Comparison of ENCODE assay signal across 23 mouse cellular contexts in the genomic region with DNA sequence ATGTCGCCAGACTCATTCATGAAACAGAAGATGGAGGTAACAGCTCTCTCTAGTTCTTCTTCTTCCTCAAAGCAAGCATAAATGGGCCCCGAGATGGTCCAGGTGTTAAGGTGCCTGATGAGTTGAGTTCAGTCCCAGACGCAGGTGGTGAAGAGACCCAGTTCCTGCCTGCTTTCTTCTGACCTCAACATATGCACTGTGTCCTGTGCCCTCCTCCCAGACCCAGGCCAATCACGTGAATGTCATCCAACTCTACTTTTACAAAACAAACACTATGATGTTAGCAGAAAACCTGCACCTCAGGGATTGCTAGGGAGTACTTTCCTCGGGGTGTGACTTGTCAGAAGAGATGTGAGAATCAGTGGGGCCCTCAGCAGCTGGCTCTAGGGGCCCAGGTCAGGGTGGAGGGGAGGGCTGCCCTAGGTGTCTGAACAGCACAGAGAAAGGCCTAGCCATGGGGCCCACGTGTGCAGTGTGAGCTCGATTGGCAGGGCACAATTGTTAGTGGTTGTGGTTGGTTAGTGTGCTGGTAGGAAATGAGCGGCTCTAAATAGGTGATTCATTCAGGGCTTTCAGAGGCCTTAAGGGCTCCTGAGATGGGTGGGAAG. TPM values are rescaled to one million over a fixed set of nuclear protein-coding genes. Genes with fewer than 3 reads are reported as not detected.
DNase-seq lines count a peak whose midpoint lies in the region; ATAC-seq and TF ChIP-seq lines count a peak whose summit lies in the region.
"Had no signal": no experiment of that assay in that cellular context is flagged by ENCODE, and none has a peak within 500 bp of the region (broad histone marks: within the 10 kb centered on the region; RNA-seq: fewer than 3 reads in every experiment).

No protein-coding gene starts in this region.

- no peak for TF ChIP-seq CTCF in CH12.LX (conservative IDR thresholded peaks at IDR 0.05 in 1 of 2, IDR thresholded peaks at IDR 0.05 in 1 of 2; ENCODE audit: low read depth in 2 of 2, low read length in 2 of 2)
- TF ChIP-seq CTCF in intestine, postnatal 0 days (IDR thresholded peaks at IDR 0.05; ENCODE audit: low read depth), result no peak

- no peak for TF ChIP-seq RAD21 in CH12.LX (IDR thresholded peaks at IDR 0.05; ENCODE audit: low read depth, low read length)

- WGBS in kidney, embryonic 16.5 days, result 31% methylated on average over 8 of the region's 8 CpGs
- 42% methylated on average over 8 of the region's 8 CpGs for WGBS in intestine, postnatal 0 days

- H3K9ac ChIP-seq in kidney, embryonic 16.5 days (replicated peaks; ENCODE audit: low read length), result no peak overlapping the region
- no peak overlapping the region for H3K9ac ChIP-seq in CH12.LX (ENCODE audit: insufficient read depth, low read depth)
- H3K9ac ChIP-seq in intestine, postnatal 0 days (ENCODE audit: low read depth, low read length), result no peak overlapping the region
- H3K9ac ChIP-seq: forebrain, postnatal 0 days; heart, embryonic 12.5 days; hindbrain, embryonic 15.5 days; limb, embryonic 15.5 days; liver, postnatal 0 days; midbrain, embryonic 15.5 days had no signal

- no peak overlapping the region for H3K4me3 ChIP-seq in kidney, embryonic 16.5 days (ENCODE audit: low read length)
- H3K4me3 ChIP-seq in CH12.LX (replicated peaks in 1 of 3; ENCODE audit: low read depth in 2 of 3, low read length in 2 of 3, poor library complexity in 1 of 3), result no peak overlapping the region
- no peak overlapping the region for H3K4me3 ChIP-seq in intestine, postnatal 0 days (ENCODE audit: low read depth, low read length)
- H3K4me3 ChIP-seq: forebrain, embryonic 10.5 days; heart, embryonic 12.5 days; hindbrain, embryonic 15.5 days; layer of hippocampus, adult 2 months; limb, embryonic 15.5 days; midbrain, embryonic 15.5 days had no signal

- no peaks in the 10 kb centered on the region for H3K36me3 ChIP-seq in kidney, embryonic 16.5 days (ENCODE audit: insufficient read depth, low read length)
- H3K36me3 ChIP-seq in CH12.LX (replicated peaks in 1 of 2; ENCODE audit: control insufficient read depth in 1 of 2, insufficient read depth in 1 of 2, low read length in 1 of 2), result peaks cover 0 to 22% of the 10 kb centered on the region in 2 experiments
- H3K36me3 ChIP-seq in intestine, postnatal 0 days (ENCODE audit: control insufficient read depth, insufficient read depth), result no peaks in the 10 kb centered on the region
- H3K36me3 ChIP-seq: heart, embryonic 12.5 days; limb, embryonic 15.5 days had no signal

- no peak for DNase-seq in kidney, postnatal 4 days
- DNase-seq in A20 (ENCODE audit: low read depth, low spot score) (peak; percentile 41), CH12.LX (ENCODE audit: extremely low read depth) (peak; percentile 69)
- DNase-seq in frontal cortex, postnatal 36 days (ENCODE audit: low spot score in 2 of 2), result no peak
- DNase-seq in testis, postnatal 10 days (ENCODE audit: low spot score), result no peak
- DNase-seq: adrenal gland, postnatal 36 days; cerebellum, adult 11-12 months; cerebellum, postnatal 36 days; forebrain, postnatal 0 days; kidney, postnatal 10 days; liver, postnatal 0 days; lung, postnatal 14 days; right cerebral cortex, postnatal 25 days had no signal

- H3K27me3 ChIP-seq in kidney, embryonic 16.5 days (ENCODE audit: insufficient read depth, low read length), result no peaks in the 10 kb centered on the region
- H3K27me3 ChIP-seq in CH12.LX (replicated peaks), result no peaks in the 10 kb centered on the region
- no peaks in the 10 kb centered on the region for H3K27me3 ChIP-seq in intestine, postnatal 0 days (replicated peaks; ENCODE audit: control insufficient read depth, insufficient read depth, low read length)
- H3K27me3 ChIP-seq: heart, embryonic 12.5 days; hindbrain, embryonic 15.5 days; limb, embryonic 15.5 days; midbrain, embryonic 15.5 days had no signal

- in situ Hi-C loops in CH12.LX (cut with MboI; ENCODE audit: low pct_ligation_motif_present, low pct_unique_long_range_greater_than_20kb, low sequenced_read_pairs), result no loop called here

- H3K79me2 ChIP-seq in CH12.LX (replicated peaks; ENCODE audit: control insufficient read depth, extremely low read depth, insufficient read depth, poor library complexity, severe bottlenecking), result no peaks in the 10 kb centered on the region; the same call in 1 of the 2 replicates

- H3K4me1 ChIP-seq in kidney, embryonic 16.5 days (ENCODE audit: insufficient read depth, low read length), result no peaks in the 10 kb centered on the region
- H3K4me1 ChIP-seq in CH12.LX (ENCODE audit: control insufficient read depth in 1 of 2, insufficient read depth in 2 of 2), result peaks cover 29 to 44% of the 10 kb centered on the region in 2 experiments
- no peaks in the 10 kb centered on the region for H3K4me1 ChIP-seq in intestine, postnatal 0 days (replicated peaks; ENCODE audit: control insufficient read depth, insufficient read depth, low read length)
- H3K4me1 ChIP-seq: heart, embryonic 12.5 days; limb, embryonic 15.5 days had no signal

- no peak overlapping the region for H3K4me2 ChIP-seq in kidney, embryonic 16.5 days (replicated peaks; ENCODE audit: low read depth, low read length)
- peak overlapping the region; percentile 41 for H3K4me2 ChIP-seq in CH12.LX (ENCODE audit: insufficient read depth, low read depth, poor library complexity, severe bottlenecking)
- no peak overlapping the region for H3K4me2 ChIP-seq in intestine, postnatal 0 days (replicated peaks; ENCODE audit: low read depth)
- H3K4me2 ChIP-seq: heart, embryonic 12.5 days; hindbrain, embryonic 15.5 days; limb, embryonic 15.5 days; midbrain, embryonic 15.5 days had no signal

- dilution Hi-C loops in CH12.LX (cut with MboI; ENCODE audit: extremely low pct_ligation_motif_present, extremely low pct_unique_long_range_greater_than_20kb, low sequenced_read_pairs), result no loop called here

- TF ChIP-seq EP300 in CH12.LX (IDR thresholded peaks at IDR 0.05; ENCODE audit: low read length), result no peak

- TF ChIP-seq POLR2A in CH12.LX (IDR thresholded peaks at IDR 0.05; ENCODE audit: low read depth, low read length), result no peak

- peak; percentile 49; the same call in 1 of the 2 replicates for ATAC-seq in kidney, embryonic 16.5 days (ENCODE audit: low FRiP score, low TSS enrichment)
- peak; percentile 94 for ATAC-seq in intestine, postnatal 0 days
- ATAC-seq: forebrain, postnatal 0 days; liver, postnatal 0 days; midbrain, embryonic 15.5 days had no signal

- H3K9me3 ChIP-seq in kidney, embryonic 16.5 days (ENCODE audit: low read length), result no peaks in the 10 kb centered on the region
- H3K9me3 ChIP-seq in CH12.LX (replicated peaks; ENCODE audit: low read length), result peaks cover 4% of the 10 kb centered on the region
- H3K9me3 ChIP-seq in intestine, postnatal 0 days (ENCODE audit: control insufficient read depth), result no peaks in the 10 kb centered on the region
- H3K9me3 ChIP-seq: forebrain, embryonic 10.5 days; hindbrain, embryonic 15.5 days; limb, embryonic 15.5 days; midbrain, embryonic 15.5 days had no signal

- H3K27ac ChIP-seq in kidney, embryonic 16.5 days (ENCODE audit: low read length), result no peak overlapping the region
- peak overlapping the region; percentile 66 for H3K27ac ChIP-seq in CH12.LX (ENCODE audit: insufficient read depth, low read depth)
- H3K27ac ChIP-seq in intestine, postnatal 0 days (ENCODE audit: low read depth, low read length), result no peak overlapping the region
- H3K27ac ChIP-seq: forebrain, embryonic 10.5 days; hindbrain, embryonic 15.5 days; layer of hippocampus, adult 2 months; limb, embryonic 15.5 days; midbrain, embryonic 15.5 days had no signal

TF ChIP-seq in CH12.LX, 34 proteins besides CTCF, POLR2A, EP300 and RAD21 (continues in another document):
- no peak for TF ChIP-seq USF2 (conservative IDR thresholded peaks at IDR 0.05; ENCODE audit: low read depth, low read length)
- peak; percentile 45 for TF ChIP-seq TCF12 (IDR thresholded peaks at IDR 0.05; ENCODE audit: low read depth, low read length)
- TF ChIP-seq NRF1 (IDR thresholded peaks at IDR 0.05; ENCODE audit: low read depth, low read length), result no peak
- no peak for TF ChIP-seq MAFK (IDR thresholded peaks at IDR 0.05; ENCODE audit: insufficient replicate concordance, low read length)
- TF ChIP-seq NELFE (IDR thresholded peaks at IDR 0.05; ENCODE audit: low read depth, low read length), result no peak
- TF ChIP-seq CHD1 (IDR thresholded peaks at IDR 0.05; ENCODE audit: low read depth, low read length), result no peak
- TF ChIP-seq BHLHE40 (IDR thresholded peaks at IDR 0.05; ENCODE audit: low read depth, low read length), result peak; percentile 88
- peak; percentile 13; the same call in 1 of the 2 replicates for TF ChIP-seq USF1 (IDR thresholded peaks at IDR 0.05; ENCODE audit: low read depth, low read length)
- no peak for TF ChIP-seq HCFC1 (IDR thresholded peaks at IDR 0.05; ENCODE audit: low read depth, low read length)
- TF ChIP-seq PAX5 (IDR thresholded peaks at IDR 0.05; ENCODE audit: low read length), result no peak
- TF ChIP-seq ETS1 (conservative IDR thresholded peaks at IDR 0.05; ENCODE audit: low read depth, low read length), result peak; percentile 60
- no peak for TF ChIP-seq TBP (conservative IDR thresholded peaks at IDR 0.05; ENCODE audit: low read depth, low read length)
- peak; percentile 57; the same call in 1 of the 2 replicates for TF ChIP-seq SIN3A (IDR thresholded peaks at IDR 0.05; ENCODE audit: low read length)
- no peak for TF ChIP-seq RCOR1 (conservative IDR thresholded peaks at IDR 0.05; ENCODE audit: low read depth, low read length)
- TF ChIP-seq UBTF (IDR thresholded peaks at IDR 0.05; ENCODE audit: low read depth, low read length), result no peak; the same call in 1 of the 2 replicates
- no peak for TF ChIP-seq SMC3 (IDR thresholded peaks at IDR 0.05; ENCODE audit: low read depth, low read length)
- no peak for TF ChIP-seq ZKSCAN1 (IDR thresholded peaks at IDR 0.05; ENCODE audit: borderline replicate concordance, low read depth, low read length)
- TF ChIP-seq GABPA (IDR thresholded peaks at IDR 0.05; ENCODE audit: insufficient replicate concordance, low read depth, low read length), result no peak
- no peak for TF ChIP-seq KAT2A (IDR thresholded peaks at IDR 0.05; ENCODE audit: insufficient replicate concordance, low read length)
- TF ChIP-seq ZNF384 (IDR thresholded peaks at IDR 0.05; ENCODE audit: low read depth, low read length), result no peak
- TF ChIP-seq E2F4 (IDR thresholded peaks at IDR 0.05; ENCODE audit: insufficient replicate concordance, low read depth, low read length), result no peak
- peak; percentile 44; the same call in 1 of the 2 replicates for TF ChIP-seq MEF2A (IDR thresholded peaks at IDR 0.05; ENCODE audit: borderline replicate concordance, low read depth, low read length)
- TF ChIP-seq JUN (IDR thresholded peaks at IDR 0.05; ENCODE audit: insufficient read depth, low read depth, low read length), result no peak

RNA-seq across cellular contexts. Expression of a gene that starts 16.4 kb away (rescaled TPM):
- 0.71 and 0.99 TPM in 2 replicates for polyA plus RNA-seq in kidney, embryonic 16.5 days (2015; fragmentation: Nextera tagmentation; extraction: Ambion mirVana)
- total RNA-seq in CH12.LX (2012; rRNA removed), result 13.1 and 15.0 TPM in 2 replicates
- total RNA-seq in CH12.LX (2014; rRNA removed), result 14.8 and 15.9 TPM in 2 replicates
- 8.2 and 13.6 TPM in 2 replicates for polyA plus RNA-seq in CH12.LX (2012; ENCODE audit: insufficient read length, low read depth)
- polyA plus RNA-seq in intestine, postnatal 0 days (2015; fragmentation: Nextera tagmentation; extraction: Ambion mirVana), result 1.3 and 1.8 TPM in 2 replicates
- total RNA-seq: gastrocnemius, adult 18-20 months; MEL had no signal

Comparison
In these comparisons a context has a peak if more than half of its experiments do, and no peak if none do; other contexts are left out.
1. DNase-seq: peak in A20 (single experiment) and CH12.LX (single experiment); none in kidney, postnatal 4 days (0 of 2), frontal cortex, postnatal 36 days (0 of 2) and testis, postnatal 10 days (single experiment).